Mouse (Mus musculus) cortical plate, adult 2 months (tissue): ENCODE data around the gene Gpr142. TPM values are rescaled to one million over a fixed set of nuclear protein-coding genes. Genes with fewer than 3 reads are reported as not detected.

Experiments
- H3K27ac ChIP-seq: fragments of 200-500 bp; 2 replicates; pipeline ENCODE4 v1.5.1; 2012; ENCODE audit warnings: low read length, control low read depth, inconsistent platforms; ENCODE audit not compliant: insufficient read depth
- H3K4me1 ChIP-seq: fragments of 200-500 bp; 2 replicates; pipeline ENCODE4 v1.6.1; 2011; ENCODE audit warnings: low read length; ENCODE audit not compliant: control insufficient read depth, insufficient read depth
- H3K4me3 ChIP-seq: fragments of 200-500 bp; 2 replicates; pipeline ENCODE4 v1.5.1; 2011; ENCODE audit warnings: mild to moderate bottlenecking, low read length, control low read depth; ENCODE audit not compliant: insufficient read depth
- CTCF ChIP-seq: fragments of 200-500 bp; IDR thresholded peaks from 2 replicates; pipeline ENCODE4 v1.5.1; 2011; ENCODE audit warnings: mild to moderate bottlenecking, control low read depth, low read length; ENCODE audit not compliant: insufficient read depth; ENCODE audit errors: extremely low read depth
- POLR2A ChIP-seq: fragments of 200-500 bp; IDR thresholded peaks from 2 replicates; pipeline ENCODE4 v1.6.1; 2011; ENCODE audit warnings: mild to moderate bottlenecking, low read length, control low read depth; ENCODE audit not compliant: insufficient read depth; ENCODE audit errors: extremely low read depth
- polyA plus RNA-seq: library from polyadenylated mRNA; depleted of rRNA; stranded (reverse); fragments of >200 nt; gene quantifications from 2 replicates; pipeline ENCODE4 v1.2.3, GENCODE M21; 2012; rRNA removed

The Gpr142 gene
- polyA plus RNA-seq, result not detected in 2 replicates

GRCm38 (mm10) chr11:114798624-114799023 lies at the start of gene Gpr142:
Gene Gpr142, plus strand, starts transcription at chr11:114798924.
- Histone ChIP-seq H3K4me3 (no peak within 1 kb of the TSS), H3K27ac (no peak within 1 kb of the TSS), H3K4me1 (no peaks in the 10 kb centered on the region; the same call in none of the 2 replicates)
- TF ChIP-seq CTCF (no peak), POLR2A (no peak)

- TF ChIP-seq POLR2A (no peak), CTCF (no peak)
- Histone ChIP-seq H3K27ac (no peak within 1 kb of the TSS), H3K4me3 (peak within 1 kb of the TSS; percentile 20), H3K4me1 (0 out of 2 replicates have a peak, but pooled peaks cover 2% of the 10 kb centered on the region)
Measured at GRCm38 (mm10) chr11:114764820-114765818, 33.6 kb upstream of the Gpr142 start, which contains the start of gene Kif19a. Gene Kif19a, plus strand, starts transcription at chr11:114765388.

GRCm38 (mm10) chr11:114769911-114770310 lies 28.8 kb upstream of the Gpr142 start:
- 0 out of 2 replicates have a peak, but pooled peaks cover 2% of the 10 kb centered on the region for H3K4me1 ChIP-seq
- TF ChIP-seq CTCF, result no peak
- no peak for TF ChIP-seq POLR2A
- no peak overlapping the region for H3K27ac ChIP-seq

GRCm38 (mm10) chr11:114771896-114772295 lies 26.8 kb upstream of the Gpr142 start:
- no peak for TF ChIP-seq CTCF
- TF ChIP-seq POLR2A, result no peak
- Histone ChIP-seq H3K27ac (no peak overlapping the region), H3K4me1 (no peaks in the 10 kb centered on the region), H3K4me3 (no peak overlapping the region)

More at GRCm38 (mm10) chr11:114769911-114770310, 28.8 kb upstream of the Gpr142 start:
- H3K4me3 ChIP-seq, result no peak overlapping the region

GRCm38 (mm10) chr11:114780076-114780475 lies 18.6 kb upstream of the Gpr142 start:
- Histone ChIP-seq H3K4me1 (no peaks in the 10 kb centered on the region), H3K4me3 (no peak overlapping the region), H3K27ac (no peak overlapping the region)
- TF ChIP-seq POLR2A (no peak), CTCF (no peak)

- TF ChIP-seq POLR2A (no peak), CTCF (0 out of 2 replicates have a peak, but pooled peaks have one; percentile 11)
- no peak overlapping the region for H3K27ac ChIP-seq
- no peak overlapping the region for H3K4me3 ChIP-seq
Measured at GRCm38 (mm10) chr11:114785892-114786291, 12.8 kb upstream of the Gpr142 start.

GRCm38 (mm10) chr11:114786326-114786725 lies 12.4 kb upstream of the Gpr142 start:
- H3K4me3 ChIP-seq, result no peak overlapping the region
- peaks cover under 1% of the 10 kb centered on the region; the same call in 1 of the 2 replicates for H3K4me1 ChIP-seq
- H3K27ac ChIP-seq, result no peak overlapping the region
- TF ChIP-seq POLR2A (no peak), CTCF (no peak)

More at GRCm38 (mm10) chr11:114785892-114786291, 12.8 kb upstream of the Gpr142 start:
- no peaks in the 10 kb centered on the region for H3K4me1 ChIP-seq

GRCm38 (mm10) chr11:114787611-114788010 lies 11.1 kb upstream of the Gpr142 start:
- Histone ChIP-seq H3K4me3 (no peak overlapping the region), H3K27ac (no peak overlapping the region), H3K4me1 (peaks cover 2% of the 10 kb centered on the region; the same call in 1 of the 2 replicates)
- TF ChIP-seq CTCF (no peak), POLR2A (no peak)

- Histone ChIP-seq H3K4me1 (peaks cover 2% of the 10 kb centered on the region), H3K4me3 (no peak overlapping the region), H3K27ac (no peak overlapping the region)
- TF ChIP-seq CTCF, result peak; percentile 71
- TF ChIP-seq POLR2A, result no peak
Measured at GRCm38 (mm10) chr11:114789061-114789714, 9.5 kb upstream of the Gpr142 start.
